Mouse (Mus musculus): ENCODE results near the gene Car14. TPM values are rescaled to one million over a fixed set of nuclear protein-coding genes. Genes with fewer than 3 reads are reported as not detected.
A peak's percentile ranks its signal among the peaks of the same experiment; 100 is the strongest.
"Not testable (repeated sequence)": the region's sequence is repeated elsewhere in the genome, so short reads cannot be mapped to it uniquely, and the experiment has no call there.

Car14 gene
- polyA plus RNA-seq, 1 experiment: 22.3 TPM

- no peaks in the 10 kb centered on the region for H3K4me1 ChIP-seq (ENCODE audit: control insufficient read depth, insufficient read depth, low read length)
- peak within 1 kb of the TSS; percentile 52 for H3K4me3 ChIP-seq (ENCODE audit: insufficient read depth, low read length)
- TF ChIP-seq CTCF (IDR thresholded peaks at IDR 0.05; ENCODE audit: extremely low read depth, insufficient read depth, low read length) (no peak), POLR2A (IDR thresholded peaks at IDR 0.05; ENCODE audit: extremely low read depth, insufficient read depth, low read length) (peak; percentile 95)
- H3K27ac ChIP-seq (ENCODE audit: insufficient read depth, low read length): peak within 1 kb of the TSS; percentile 17; the same call in 1 of the 2 replicates
Observed at GRCm38 (mm10) chr3:95928658-95929503, 24.4 kb upstream of the Car14 start, which contains the start of gene Anp32e. TSS of gene Anp32e (plus strand) at chr3:95929246.

GRCm38 (mm10) chr3:95928261-95928657 is 23.8 kb upstream of the Car14 start:
- no peak overlapping the region for H3K27ac ChIP-seq (ENCODE audit: insufficient read depth, low read length)
- no peaks in the 10 kb centered on the region for H3K4me1 ChIP-seq (ENCODE audit: control insufficient read depth, insufficient read depth, low read length)
- no peak for TF ChIP-seq CTCF (IDR thresholded peaks at IDR 0.05; ENCODE audit: extremely low read depth, insufficient read depth, low read length)
- no peak for TF ChIP-seq POLR2A (IDR thresholded peaks at IDR 0.05; ENCODE audit: extremely low read depth, insufficient read depth, low read length)
- peak overlapping the region; percentile 25; the same call in 1 of the 2 replicates for H3K4me3 ChIP-seq (ENCODE audit: insufficient read depth, low read length)

GRCm38 (mm10) chr3:95925087-95925486 is 20.6 kb upstream of the Car14 start:
- H3K4me3 ChIP-seq (ENCODE audit: insufficient read depth, low read length): no peak overlapping the region
- no peak overlapping the region for H3K27ac ChIP-seq (ENCODE audit: insufficient read depth, low read length)
- no peak for TF ChIP-seq CTCF (IDR thresholded peaks at IDR 0.05; ENCODE audit: extremely low read depth, insufficient read depth, low read length)
- no peak for TF ChIP-seq POLR2A (IDR thresholded peaks at IDR 0.05; ENCODE audit: extremely low read depth, insufficient read depth, low read length)
- no peaks in the 10 kb centered on the region for H3K4me1 ChIP-seq (ENCODE audit: control insufficient read depth, insufficient read depth, low read length)

- no peak overlapping the region for H3K4me3 ChIP-seq (ENCODE audit: insufficient read depth, low read length)
- no peak for TF ChIP-seq POLR2A (IDR thresholded peaks at IDR 0.05; ENCODE audit: extremely low read depth, insufficient read depth, low read length)
- TF ChIP-seq CTCF (IDR thresholded peaks at IDR 0.05; ENCODE audit: extremely low read depth, insufficient read depth, low read length): no peak
- H3K27ac ChIP-seq (ENCODE audit: insufficient read depth, low read length): no peak overlapping the region
- no peaks in the 10 kb centered on the region for H3K4me1 ChIP-seq (ENCODE audit: control insufficient read depth, insufficient read depth, low read length)
Observed at GRCm38 (mm10) chr3:95924185-95924584, 19.7 kb upstream of the Car14 start.

DNA sequence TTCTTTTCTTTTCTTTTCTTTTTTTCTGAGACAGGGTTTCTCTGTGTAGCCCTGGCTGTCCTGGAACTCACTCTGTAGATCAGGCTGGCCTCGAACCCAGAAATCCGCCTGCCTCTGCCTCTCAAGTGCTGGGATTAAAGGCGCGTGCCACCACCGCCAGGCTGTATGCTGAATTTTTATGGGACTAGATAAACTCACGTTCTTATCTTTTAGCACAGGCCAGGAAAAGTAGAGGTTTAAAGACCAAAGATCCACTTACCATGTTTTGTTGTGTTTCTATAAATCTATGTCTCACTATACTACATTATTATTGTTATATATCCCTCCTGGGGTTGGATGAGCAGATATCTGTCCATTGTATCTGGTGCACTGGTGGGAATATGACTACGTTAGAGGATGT is 18.9 kb upstream of the Car14 start:
- not testable (repeated sequence) for H3K4me3 ChIP-seq (ENCODE audit: insufficient read depth, low read length); H3K27ac ChIP-seq (ENCODE audit: insufficient read depth, low read length); H3K4me1 ChIP-seq (ENCODE audit: control insufficient read depth, insufficient read depth, low read length)

- H3K4me1 ChIP-seq (ENCODE audit: control insufficient read depth, insufficient read depth, low read length); H3K4me3 ChIP-seq (ENCODE audit: insufficient read depth, low read length); H3K27ac ChIP-seq (ENCODE audit: insufficient read depth, low read length): not testable (repeated sequence)
Observed at GRCm38 (mm10) chr3:95920532-95920931, 16.0 kb upstream of the Car14 start.

- Histone ChIP-seq H3K4me1 (ENCODE audit: control insufficient read depth, insufficient read depth, low read length) (no peaks in the 10 kb centered on the region), H3K27ac (ENCODE audit: insufficient read depth, low read length) (no peak overlapping the region), H3K4me3 (ENCODE audit: insufficient read depth, low read length) (no peak overlapping the region)
- TF ChIP-seq POLR2A (IDR thresholded peaks at IDR 0.05; ENCODE audit: extremely low read depth, insufficient read depth, low read length) (no peak), CTCF (IDR thresholded peaks at IDR 0.05; ENCODE audit: extremely low read depth, insufficient read depth, low read length) (no peak)
Observed at GRCm38 (mm10) chr3:95916760-95917159, 12.3 kb upstream of the Car14 start.

DNA sequence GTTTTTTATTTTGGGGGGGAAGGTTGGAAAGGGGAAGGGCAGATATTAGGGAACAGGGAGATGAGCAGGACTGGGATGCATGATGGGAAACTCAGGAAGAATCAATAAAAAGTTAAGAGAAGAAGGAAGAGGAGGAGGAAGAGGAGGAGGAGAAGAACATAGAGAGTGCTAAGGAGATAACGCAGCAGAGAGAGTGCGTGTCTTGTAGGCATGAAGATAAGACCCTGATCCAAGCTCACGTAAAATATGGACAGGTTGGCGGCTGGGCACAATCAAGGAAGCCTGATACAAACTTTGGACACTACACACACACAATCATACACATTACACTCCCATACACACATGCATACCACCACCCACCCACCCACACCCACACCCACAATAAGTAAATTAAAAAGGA is 10.2 kb upstream of the Car14 start:
- no peak overlapping the region for H3K4me3 ChIP-seq (ENCODE audit: insufficient read depth, low read length)
- H3K4me1 ChIP-seq (ENCODE audit: control insufficient read depth, insufficient read depth, low read length): no peaks in the 10 kb centered on the region
- H3K27ac ChIP-seq (ENCODE audit: insufficient read depth, low read length): no peak overlapping the region
- TF ChIP-seq CTCF (IDR thresholded peaks at IDR 0.05; ENCODE audit: extremely low read depth, insufficient read depth, low read length) (no peak), POLR2A (IDR thresholded peaks at IDR 0.05; ENCODE audit: extremely low read depth, insufficient read depth, low read length) (no peak)

- Histone ChIP-seq H3K4me3 (ENCODE audit: insufficient read depth, low read length) (no peak overlapping the region), H3K27ac (ENCODE audit: insufficient read depth, low read length) (no peak overlapping the region), H3K4me1 (ENCODE audit: control insufficient read depth, insufficient read depth, low read length) (no peaks in the 10 kb centered on the region)
- no peak for TF ChIP-seq CTCF (IDR thresholded peaks at IDR 0.05; ENCODE audit: extremely low read depth, insufficient read depth, low read length)
- no peak for TF ChIP-seq POLR2A (IDR thresholded peaks at IDR 0.05; ENCODE audit: extremely low read depth, insufficient read depth, low read length)
Observed at GRCm38 (mm10) chr3:95907613-95908012, 3.1 kb upstream of the Car14 start.

- H3K4me1 ChIP-seq (ENCODE audit: control insufficient read depth, insufficient read depth, low read length): no peaks in the 10 kb centered on the region
- TF ChIP-seq POLR2A (IDR thresholded peaks at IDR 0.05; ENCODE audit: extremely low read depth, insufficient read depth, low read length): no peak
- TF ChIP-seq CTCF (IDR thresholded peaks at IDR 0.05; ENCODE audit: extremely low read depth, insufficient read depth, low read length): peak; percentile 80
- no peak overlapping the region for H3K4me3 ChIP-seq (ENCODE audit: insufficient read depth, low read length)
- no peak overlapping the region for H3K27ac ChIP-seq (ENCODE audit: insufficient read depth, low read length)
Observed at GRCm38 (mm10) chr3:95906860-95907259, 2.4 kb upstream of the Car14 start.
